9 mouse cellular contexts compared by ENCODE assay signal in genomic region chr8:70821399-70821962, GRCm38 (mm10). TPM values are rescaled to one million over a fixed set of nuclear protein-coding genes. Genes with fewer than 3 reads are reported as not detected.
A peak's percentile ranks its signal among the peaks of the same experiment; 100 is the strongest.
DNase-seq lines count a peak whose midpoint lies in the region; ATAC-seq and TF ChIP-seq lines count a peak whose summit lies in the region.
"Had no signal": no experiment of that assay in that cellular context is flagged by ENCODE, and none has a peak within 500 bp of the region (broad histone marks: within the 10 kb centered on the region; RNA-seq: fewer than 3 reads in every experiment).

No protein-coding gene starts in this region.

- no peak overlapping the region for H3K4me2 ChIP-seq in forebrain, embryonic 11.5 days (ENCODE audit: low read depth, low read length, severe bottlenecking)
- no peak overlapping the region for H3K4me2 ChIP-seq in hindbrain, embryonic 16.5 days (ENCODE audit: low read length)
- 0 out of 2 replicates have a peak overlapping the region, but pooled peaks have one; percentile 8 for H3K4me2 ChIP-seq in liver, embryonic 12.5 days
- H3K4me2 ChIP-seq: embryonic facial prominence, embryonic 15.5 days had no signal

- H3K36me3 ChIP-seq in forebrain, embryonic 11.5 days (ENCODE audit: control insufficient read depth, insufficient read depth, low read length): no peaks in the 10 kb centered on the region
- H3K36me3 ChIP-seq in hindbrain, embryonic 16.5 days (ENCODE audit: control insufficient read depth, insufficient read depth, low read length): no peaks in the 10 kb centered on the region
- H3K36me3 ChIP-seq in liver, embryonic 12.5 days: no peaks in the 10 kb centered on the region
- H3K36me3 ChIP-seq: embryonic facial prominence, embryonic 15.5 days had no signal

- H3K4me3 ChIP-seq in left cerebral cortex, adult 2 months: no peak overlapping the region
- no peak overlapping the region for H3K4me3 ChIP-seq in forebrain, embryonic 11.5 days (ENCODE audit: low read depth, low read length)
- no peak overlapping the region for H3K4me3 ChIP-seq in hindbrain, embryonic 16.5 days (ENCODE audit: low read length)
- no peak overlapping the region for H3K4me3 ChIP-seq in liver, embryonic 12.5 days
- H3K4me3 ChIP-seq: embryonic facial prominence, embryonic 15.5 days had no signal

- no peak overlapping the region for H3K9ac ChIP-seq in forebrain, embryonic 11.5 days (ENCODE audit: low read length)
- no peak overlapping the region for H3K9ac ChIP-seq in hindbrain, embryonic 16.5 days (ENCODE audit: low read depth, low read length)
- H3K9ac ChIP-seq in liver, embryonic 12.5 days: peak overlapping the region; percentile 14
- H3K9ac ChIP-seq: embryonic facial prominence, embryonic 15.5 days had no signal

- 16% methylated on average over 30 of the region's 30 CpGs for WGBS in forebrain, embryonic 11.5 days
- 18% methylated on average over 29 of the region's 30 CpGs for WGBS in hindbrain, embryonic 16.5 days
- WGBS in liver, embryonic 12.5 days (ENCODE audit: insufficient replicate concordance): 15% methylated on average over 30 of the region's 30 CpGs

- H3K4me1 ChIP-seq in forebrain, embryonic 11.5 days (replicated peaks; ENCODE audit: control insufficient read depth, insufficient read depth, low read length): 0 out of 2 replicates have a peak, but pooled peaks cover 7% of the 10 kb centered on the region
- peaks cover 2% of the 10 kb centered on the region; the same call in 1 of the 2 replicates for H3K4me1 ChIP-seq in hindbrain, embryonic 16.5 days (ENCODE audit: control insufficient read depth, insufficient read depth, low read depth, low read length)
- H3K4me1 ChIP-seq in liver, embryonic 12.5 days: peaks cover 42% of the 10 kb centered on the region

- intact Hi-C loops in left cerebral cortex, adult 2 months (cut with DNase I): no loop called here

- peaks cover 11% of the 10 kb centered on the region for H3K27me3 ChIP-seq in forebrain, embryonic 11.5 days (ENCODE audit: control insufficient read depth, insufficient read depth, low read length)
- H3K27me3 ChIP-seq in hindbrain, embryonic 16.5 days (replicated peaks; ENCODE audit: control insufficient read depth, insufficient read depth, low read length): peaks cover 20% of the 10 kb centered on the region
- peaks cover 49% of the 10 kb centered on the region for H3K27me3 ChIP-seq in liver, embryonic 12.5 days (replicated peaks)

- peak; percentile 94 for TF ChIP-seq CTCF in left cerebral cortex, adult 2 months (IDR thresholded peaks at IDR 0.05)

- no peaks in the 10 kb centered on the region for H3K9me3 ChIP-seq in forebrain, embryonic 11.5 days (ENCODE audit: control insufficient read depth, low read length)
- peaks cover 7% of the 10 kb centered on the region for H3K9me3 ChIP-seq in hindbrain, embryonic 16.5 days (ENCODE audit: control insufficient read depth, low read length)
- H3K9me3 ChIP-seq in liver, embryonic 12.5 days (replicated peaks): no peaks in the 10 kb centered on the region

- H3K27ac ChIP-seq in left cerebral cortex, adult 2 months: no peak overlapping the region
- H3K27ac ChIP-seq in forebrain, embryonic 11.5 days (ENCODE audit: low read depth, low read length): no peak overlapping the region
- H3K27ac ChIP-seq in hindbrain, embryonic 16.5 days (ENCODE audit: low read depth, low read length): no peak overlapping the region
- H3K27ac ChIP-seq in liver, embryonic 12.5 days: no peak overlapping the region
- H3K27ac ChIP-seq: embryonic facial prominence, embryonic 15.5 days had no signal

- DNase-seq in left cerebral cortex, adult 2 months (ENCODE audit: extremely low spot score in 1 of 2, low spot score in 2 of 2): peak; percentile 62 to 74
- DNase-seq in left cerebral cortex, adult 8-10 months (ENCODE audit: low spot score in 2 of 2): no peak
- peak; percentile 72 for DNase-seq in adrenal gland, postnatal 25 days
- DNase-seq in forebrain, embryonic 11.5 days (ENCODE audit: low spot score): peak; percentile 84
- peak; percentile 80 for DNase-seq in neural tube, embryonic 10.5 days (ENCODE audit: extremely low spot score, low spot score)
- peak; percentile 74 for DNase-seq in thymus, postnatal 25 days

- peak; percentile 42; the same call in 1 of the 2 replicates for ATAC-seq in forebrain, embryonic 11.5 days (replicated peaks; ENCODE audit: low FRiP score)
- peak; percentile 54 for ATAC-seq in hindbrain, embryonic 16.5 days
- peak; percentile 35; the same call in 1 of the 2 replicates for ATAC-seq in liver, embryonic 12.5 days

RNA-seq across cellular contexts. Expression of gene Il12rb1, which starts 13.2 kb away (rescaled TPM):
- under 1 TPM; 0.77 to 0.82 TPM for total RNA-seq in left cerebral cortex, adult 2 months (2021)
- total RNA-seq in left cerebral cortex, adult 8-10 months (2022): 1 to 10 TPM in 2 of 4 experiments, under 1 TPM in 2; 0.84 to 1.3 (median 1.0) TPM
- not detected in 2 replicates for total RNA-seq in adrenal gland, postnatal 25 days (2021)
- polyA plus RNA-seq in forebrain, embryonic 11.5 days (2014; fragmentation: Nextera tagmentation; extraction: Ambion mirVana): not detected in 2 replicates
- polyA plus RNA-seq in hindbrain, embryonic 16.5 days (2015; fragmentation: Nextera tagmentation; extraction: Ambion mirVana): 0.11 and 0.14 TPM in 2 replicates
- polyA plus RNA-seq in liver, embryonic 12.5 days (2016; fragmentation: Nextera tagmentation; extraction: Ambion mirVana): 0.18 and 0.22 TPM in 2 replicates

RNA-seq across cellular contexts. Expression of gene Mast3, which starts 16.6 kb away (rescaled TPM):
- total RNA-seq in left cerebral cortex, adult 2 months (2021): 100 to 1,000 TPM; 369 to 386 TPM
- 100 to 1,000 TPM; 276 to 316 (median 288) TPM for total RNA-seq in left cerebral cortex, adult 8-10 months (2022)
- total RNA-seq in adrenal gland, postnatal 25 days (2021): 26.9 and 27.4 TPM in 2 replicates
- 15.9 and 17.4 TPM in 2 replicates for polyA plus RNA-seq in forebrain, embryonic 11.5 days (2014; fragmentation: Nextera tagmentation; extraction: Ambion mirVana)
- polyA plus RNA-seq in hindbrain, embryonic 16.5 days (2015; fragmentation: Nextera tagmentation; extraction: Ambion mirVana): 21.9 and 23.9 TPM in 2 replicates
- 9.8 and 10.4 TPM in 2 replicates for polyA plus RNA-seq in liver, embryonic 12.5 days (2016; fragmentation: Nextera tagmentation; extraction: Ambion mirVana)

RNA-seq across cellular contexts. Expression of gene Arrdc2, which starts 18.0 kb away (rescaled TPM):
- total RNA-seq in left cerebral cortex, adult 2 months (2021): 10 to 100 TPM; 19.5 to 20.7 TPM
- total RNA-seq in left cerebral cortex, adult 8-10 months (2022): 10 to 100 TPM; 10.9 to 22.7 (median 17.6) TPM
- total RNA-seq in adrenal gland, postnatal 25 days (2021): 10.6 and 14.4 TPM in 2 replicates
- 6.3 and 7.2 TPM in 2 replicates for polyA plus RNA-seq in forebrain, embryonic 11.5 days (2014; fragmentation: Nextera tagmentation; extraction: Ambion mirVana)
- 6.8 and 7.9 TPM in 2 replicates for polyA plus RNA-seq in hindbrain, embryonic 16.5 days (2015; fragmentation: Nextera tagmentation; extraction: Ambion mirVana)
- polyA plus RNA-seq in liver, embryonic 12.5 days (2016; fragmentation: Nextera tagmentation; extraction: Ambion mirVana): 16.1 and 17.8 TPM in 2 replicates

RNA-seq across cellular contexts. Expression of gene Kcnn1, which starts 41.6 kb away (rescaled TPM):
- 10 to 100 TPM; 20.0 to 20.4 TPM for total RNA-seq in left cerebral cortex, adult 2 months (2021)
- total RNA-seq in left cerebral cortex, adult 8-10 months (2022): 10 to 100 TPM; 15.7 to 28.6 (median 17.7) TPM
- total RNA-seq in adrenal gland, postnatal 25 days (2021): 2.2 and 3.3 TPM in 2 replicates
- polyA plus RNA-seq in forebrain, embryonic 11.5 days (2014; fragmentation: Nextera tagmentation; extraction: Ambion mirVana): 9.0 and 13.4 TPM in 2 replicates
- 16.3 and 18.5 TPM in 2 replicates for polyA plus RNA-seq in hindbrain, embryonic 16.5 days (2015; fragmentation: Nextera tagmentation; extraction: Ambion mirVana)
- polyA plus RNA-seq in liver, embryonic 12.5 days (2016; fragmentation: Nextera tagmentation; extraction: Ambion mirVana): 0.55 and 0.72 TPM in 2 replicates

RNA-seq across cellular contexts. Expression of gene Pik3r2, which starts 45.0 kb away (rescaled TPM):
- 100 to 1,000 TPM; 159 to 160 TPM for total RNA-seq in left cerebral cortex, adult 2 months (2021)
- 100 to 1,000 TPM; 143 to 151 (median 149) TPM for total RNA-seq in left cerebral cortex, adult 8-10 months (2022)
- 50.2 and 62.1 TPM in 2 replicates for total RNA-seq in adrenal gland, postnatal 25 days (2021)
- polyA plus RNA-seq in forebrain, embryonic 11.5 days (2014; fragmentation: Nextera tagmentation; extraction: Ambion mirVana): 58.9 and 61.6 TPM in 2 replicates
- polyA plus RNA-seq in hindbrain, embryonic 16.5 days (2015; fragmentation: Nextera tagmentation; extraction: Ambion mirVana): 115 and 118 TPM in 2 replicates
- 23.3 and 27.3 TPM in 2 replicates for polyA plus RNA-seq in liver, embryonic 12.5 days (2016; fragmentation: Nextera tagmentation; extraction: Ambion mirVana)

Comparison
In these comparisons a context has a peak if more than half of its experiments do, and no peak if none do; other contexts are left out.
1. DNase-seq: peak in left cerebral cortex, adult 2 months (2 of 2), adrenal gland, postnatal 25 days (single experiment), forebrain, embryonic 11.5 days (single experiment), neural tube, embryonic 10.5 days (single experiment) and thymus, postnatal 25 days (single experiment); none in left cerebral cortex, adult 8-10 months (0 of 2).
2. Peak in every context shown above with its lines, with median percentiles within 50 percentile points of each other: ATAC-seq.